Mouse (Mus musculus) ovary, postnatal 10 days (tissue): ENCODE data around the gene Ifitm6.
"Not testable (repeated sequence)": the region's sequence is repeated elsewhere in the genome, so short reads cannot be mapped to it uniquely, and the experiment has no call there.

Experiments used
- DNase-seq: peaks from one replicate; pipeline ENCODE4 v3.0.0; 2022; ENCODE audit warnings: low spot score

Ifitm6 gene

GRCm38 (mm10) chr7:141008938-141009660 lies 8.6 kb downstream of the Ifitm6 start:
- peak; percentile 62 for DNase-seq

GRCm38 (mm10) chr7:141008312-141008761 lies 9.4 kb downstream of the Ifitm6 start:
- DNase-seq, result peak; percentile 22

- DNase-seq, result peak; percentile 17
Observed at GRCm38 (mm10) chr7:141006914-141007313, 10.8 kb downstream of the Ifitm6 start.

GRCm38 (mm10) chr7:141006446-141006845 lies 11.3 kb downstream of the Ifitm6 start:
- DNase-seq, result no peak

GRCm38 (mm10) chr7:141003248-141004010 lies 14.3 kb downstream of the Ifitm6 start:
- no peak for DNase-seq

GRCm38 (mm10) chr7:141000881-141001708 lies 16.6 kb downstream of the Ifitm6 start:
- DNase-seq, result no peak

GRCm38 (mm10) chr7:140998853-140999700 lies 18.6 kb downstream of the Ifitm6 start:
- DNase-seq, result no peak

- no peak for DNase-seq
Observed at GRCm38 (mm10) chr7:140997817-140998216, 19.9 kb downstream of the Ifitm6 start.

GRCm38 (mm10) chr7:140991117-140991689 lies 26.5 kb downstream of the Ifitm6 start:
- DNase-seq, result no peak

- no peak for DNase-seq
Observed at GRCm38 (mm10) chr7:140990622-140991021, 27.1 kb downstream of the Ifitm6 start.

GRCm38 (mm10) chr7:140990185-140990584 lies 27.5 kb downstream of the Ifitm6 start:
- DNase-seq, result no peak

GRCm38 (mm10) chr7:140989022-140989421 lies 28.7 kb downstream of the Ifitm6 start:
- DNase-seq, result no peak

- no peak for DNase-seq
Observed at GRCm38 (mm10) chr7:140987182-140988138, 30.3 kb downstream of the Ifitm6 start.

- DNase-seq, result no peak
Observed at GRCm38 (mm10) chr7:140982971-140983370, 34.8 kb downstream of the Ifitm6 start.

- no peak for DNase-seq
Observed at GRCm38 (mm10) chr7:140981704-140982103, 36.0 kb downstream of the Ifitm6 start.

GRCm38 (mm10) chr7:140976720-140977119 lies 41.0 kb downstream of the Ifitm6 start:
- DNase-seq, result not testable (repeated sequence)

GRCm38 (mm10) chr7:140975465-140975864 lies 42.3 kb downstream of the Ifitm6 start:
- DNase-seq, result no peak

- no peak for DNase-seq
Observed at GRCm38 (mm10) chr7:140974940-140975339, 42.8 kb downstream of the Ifitm6 start.

GRCm38 (mm10) chr7:140973396-140974165 lies 44.1 kb downstream of the Ifitm6 start:
- DNase-seq, result no peak
